Mouse (Mus musculus) neural tube, embryonic 12.5 days (tissue): ENCODE measurements at regions not wholly inside any gene's neighbourhood (a gene's known extent, or its start where the extent isn't known, plus 50 kb on each side); places are given as distances from the start of the nearest gene placed in this dataset.

Experiments used
- ATAC-seq: fragments of 200-750 bp; cut with Nextera tagmentation; 2 replicates; pipeline ENCODE4 v1.8.0; 2017; ENCODE audit warnings: low read depth, mild to moderate bottlenecking, moderate TSS enrichment, moderate library complexity; ENCODE audit not compliant: low FRiP score
- H3K27ac ChIP-seq: fragments of 300-500 bp; sonication (generic); 2 replicates; pipeline ENCODE4 v1.5.1; 2016
- H3K27me3 ChIP-seq: fragments of 300-500 bp; sonication (generic); replicated peaks from 2 replicates; pipeline ENCODE4 v1.6.1; 2016; ENCODE audit warnings: mild to moderate bottlenecking
- H3K36me3 ChIP-seq: fragments of 300-500 bp; sonication (generic); 2 replicates; pipeline ENCODE4 v1.6.1; 2016; ENCODE audit warnings: mild to moderate bottlenecking
- H3K4me1 ChIP-seq: fragments of 300-500 bp; sonication (generic); 2 replicates; pipeline ENCODE4 v1.6.1; 2016
- H3K4me2 ChIP-seq: fragments of 300-500 bp; sonication (generic); replicated peaks from 2 replicates; pipeline ENCODE4 v1.6.1; 2016; ENCODE audit warnings: mild to moderate bottlenecking
- H3K4me3 ChIP-seq: fragments of 300-500 bp; sonication (generic); 2 replicates; pipeline ENCODE4 v1.5.1; 2016
- H3K9ac ChIP-seq: fragments of 300-500 bp; sonication (generic); 2 replicates; pipeline ENCODE4 v1.6.1; 2016; ENCODE audit warnings: mild to moderate bottlenecking
- H3K9me3 ChIP-seq: fragments of 300-500 bp; sonication (generic); 2 replicates; pipeline ENCODE4 v1.6.1; 2016; ENCODE audit warnings: mild to moderate bottlenecking
- WGBS: fragments of 180-500 bp; shearing (Covaris S2); methylation state at CpG from one replicate; pipeline ENCODE4 v1.1.7; 2016; 5-methylcytosine and 5-hydroxymethylcytosine counted together

DNA sequence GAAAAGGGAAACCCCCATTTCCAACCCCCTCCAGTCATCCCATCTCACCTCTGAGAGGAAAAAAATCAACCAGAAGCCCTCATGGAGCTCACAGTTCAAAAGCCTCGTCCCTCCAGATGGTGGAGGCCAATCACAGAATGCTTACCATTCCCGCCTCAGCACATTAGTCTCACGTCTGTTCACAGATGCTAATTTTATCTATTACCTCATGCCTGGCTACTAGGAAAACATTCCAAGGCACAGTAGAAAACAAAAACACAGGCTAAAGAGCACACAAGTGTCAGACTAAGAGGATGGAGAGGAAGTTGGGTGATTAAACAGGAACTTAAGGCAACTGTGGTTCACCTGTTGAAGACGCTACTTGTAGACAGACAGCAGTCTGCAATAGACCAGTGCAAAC, 54.4 kb upstream of the Vldlr start:
- Histone ChIP-seq H3K36me3 (no peaks in the 10 kb centered on the region), H3K4me3 (no peak overlapping the region), H3K27me3 (no peaks in the 10 kb centered on the region), H3K27ac (no peak overlapping the region), H3K4me2 (no peak overlapping the region), H3K9me3 (no peaks in the 10 kb centered on the region), H3K4me1 (no peaks in the 10 kb centered on the region), H3K9ac (no peak overlapping the region)
- ATAC-seq = no peak
- 67% methylated on average over 4 of the region's 4 CpGs for WGBS
